Mouse (Mus musculus) layer of hippocampus, postnatal 10 days (tissue): ENCODE results near the gene Mt4. TPM values are rescaled to one million over a fixed set of nuclear protein-coding genes. Genes with fewer than 3 reads are reported as not detected.

Experiments used
- DNase-seq, 2 experiments: peaks; one replicate each; pipeline ENCODE4 v3.0.0; 2021; ENCODE audit warnings: low spot score in 2 of 2
- total RNA-seq, 2 experiments: library from RNA; stranded (reverse); gene quantifications; 2 replicates each; pipeline ENCODE4 v1.2.3; 2021

Gene Mt4
- total RNA-seq, 2 experiments from 2014 or later, result not detected

DNA sequence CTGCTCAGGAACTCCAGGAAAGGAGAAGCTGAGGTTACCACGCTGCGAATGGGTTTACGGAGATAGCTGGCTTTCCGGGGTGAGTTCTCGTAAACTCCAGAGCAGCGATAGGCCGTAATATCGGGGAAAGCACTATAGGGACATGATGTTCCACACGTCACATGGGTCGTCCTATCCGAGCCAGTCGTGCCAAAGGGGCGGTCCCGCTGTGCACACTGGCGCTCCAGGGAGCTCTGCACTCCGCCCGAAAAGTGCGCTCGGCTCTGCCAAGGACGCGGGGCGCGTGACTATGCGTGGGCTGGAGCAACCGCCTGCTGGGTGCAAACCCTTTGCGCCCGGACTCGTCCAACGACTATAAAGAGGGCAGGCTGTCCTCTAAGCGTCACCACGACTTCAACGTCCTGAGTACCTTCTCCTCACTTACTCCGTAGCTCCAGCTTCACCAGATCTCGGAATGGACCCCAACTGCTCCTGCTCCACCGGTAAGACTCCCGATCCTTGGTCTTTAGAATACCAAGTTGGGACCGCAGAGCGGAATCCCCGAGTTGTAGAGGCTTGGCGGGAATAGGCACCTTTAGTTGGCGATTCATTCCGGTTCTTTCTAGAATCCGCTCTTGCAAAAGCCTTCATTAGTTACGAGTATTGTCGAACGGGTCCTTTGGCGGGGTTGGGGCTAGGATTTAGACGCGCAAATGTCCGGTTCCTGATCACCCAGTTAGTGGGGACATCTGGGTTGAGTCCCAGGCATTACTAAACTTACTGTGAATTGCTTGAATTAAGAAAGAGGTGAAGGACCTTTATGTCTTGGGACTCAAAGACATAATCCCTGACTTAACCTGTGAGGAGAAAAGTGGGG is 42.1 kb downstream of the Mt4 start, which contains the start of gene Mt1:
TSS of gene Mt1 (plus strand) at position 226 of the 856 bp plus-strand sequence.
- peak; percentile 89 to 90 for DNase-seq

DNA sequence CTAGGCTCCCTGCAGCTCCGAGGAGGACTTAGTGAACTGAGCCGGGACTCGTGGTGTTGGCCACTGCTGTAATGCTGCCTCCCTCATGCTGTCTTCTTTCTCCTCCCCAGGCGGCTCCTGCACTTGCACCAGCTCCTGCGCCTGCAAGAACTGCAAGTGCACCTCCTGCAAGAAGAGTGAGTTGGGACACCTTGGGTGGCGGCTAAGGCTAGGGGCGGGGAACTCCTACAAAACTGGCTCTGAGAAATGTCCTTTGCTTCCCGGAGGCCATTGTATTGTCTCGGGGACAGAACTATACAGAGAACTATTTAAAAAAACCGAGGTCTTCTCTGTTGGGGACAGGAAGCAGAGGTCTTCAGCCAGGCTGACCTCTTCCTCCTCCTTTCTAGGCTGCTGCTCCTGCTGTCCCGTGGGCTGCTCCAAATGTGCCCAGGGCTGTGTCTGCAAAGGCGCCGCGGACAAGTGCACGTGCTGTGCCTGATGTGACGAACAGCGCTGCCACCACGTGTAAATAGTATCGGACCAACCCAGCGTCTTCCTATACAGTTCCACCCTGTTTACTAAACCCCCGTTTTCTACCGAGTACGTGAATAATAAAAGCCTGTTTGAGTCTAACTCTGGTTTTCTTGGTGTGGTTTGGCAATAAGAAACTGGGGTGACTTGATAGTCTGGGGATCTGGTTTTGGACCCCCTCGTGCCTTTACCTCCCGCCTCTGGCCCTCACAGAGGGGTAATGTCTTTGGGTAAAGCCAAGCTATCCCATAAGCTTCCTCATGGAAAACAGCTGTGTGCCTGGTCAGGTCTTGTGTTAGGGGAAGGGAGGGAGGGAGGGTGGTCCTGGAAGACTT is 42.9 kb downstream of the Mt4 start:
- no peak for DNase-seq

DNA sequence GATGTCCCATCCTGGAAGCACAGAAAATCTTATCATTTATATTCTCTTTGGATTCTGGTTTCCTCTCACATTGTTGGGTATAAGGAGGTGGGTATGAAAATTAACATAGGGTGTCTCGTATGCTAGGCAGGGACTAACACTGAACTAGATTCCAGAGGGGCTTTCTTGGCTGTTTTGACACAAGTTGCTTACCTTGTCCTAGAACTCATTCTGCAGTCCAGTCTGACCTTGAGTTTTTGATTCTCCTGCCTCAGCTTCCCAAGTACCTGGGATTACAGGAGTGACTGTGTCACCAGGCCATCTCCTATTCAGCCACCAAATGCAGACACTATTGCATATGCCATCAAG is 43.5 kb downstream of the Mt4 start:
- DNase-seq, result no peak

DNA sequence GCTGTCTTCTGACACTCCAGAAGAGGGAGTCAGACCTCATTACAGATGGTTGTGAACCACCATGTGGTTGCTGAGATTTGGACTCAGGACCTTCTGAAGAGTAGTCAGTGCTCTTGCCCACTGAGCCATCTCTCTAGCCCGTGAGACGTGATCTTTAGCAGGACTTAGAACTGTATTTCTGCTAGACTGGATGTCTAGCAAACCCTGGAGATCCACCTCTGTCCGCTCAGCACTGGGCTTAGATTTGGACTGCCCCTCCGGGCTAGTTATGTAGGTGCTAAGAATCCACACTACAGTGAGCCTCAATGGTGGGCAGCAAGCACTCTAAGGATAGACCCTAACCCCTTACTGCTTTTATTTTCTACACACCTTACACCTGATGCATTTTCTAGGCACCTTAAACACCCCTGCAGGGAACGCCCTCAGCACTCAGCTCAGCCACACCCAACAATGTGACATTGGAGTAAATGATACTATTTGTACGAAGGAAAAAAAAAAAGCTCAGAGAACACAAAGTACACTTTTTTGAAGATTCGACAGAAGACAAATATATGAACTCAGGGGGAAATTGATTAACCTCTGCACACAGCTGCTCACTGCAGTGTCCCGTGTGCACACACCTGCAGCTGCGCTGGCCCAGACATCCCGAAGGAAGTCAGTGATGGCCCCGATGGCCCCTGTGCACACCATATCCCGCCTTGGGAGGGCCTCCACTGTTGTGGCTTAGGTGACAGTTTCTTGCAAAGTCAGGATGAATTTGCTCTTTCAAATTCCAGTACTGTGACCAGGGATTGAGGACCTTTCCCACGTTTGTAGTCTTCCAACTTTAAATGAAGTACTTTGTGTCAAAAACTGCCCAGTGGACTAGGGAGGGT is 45.3 kb downstream of the Mt4 start:
- DNase-seq, result no peak

DNA sequence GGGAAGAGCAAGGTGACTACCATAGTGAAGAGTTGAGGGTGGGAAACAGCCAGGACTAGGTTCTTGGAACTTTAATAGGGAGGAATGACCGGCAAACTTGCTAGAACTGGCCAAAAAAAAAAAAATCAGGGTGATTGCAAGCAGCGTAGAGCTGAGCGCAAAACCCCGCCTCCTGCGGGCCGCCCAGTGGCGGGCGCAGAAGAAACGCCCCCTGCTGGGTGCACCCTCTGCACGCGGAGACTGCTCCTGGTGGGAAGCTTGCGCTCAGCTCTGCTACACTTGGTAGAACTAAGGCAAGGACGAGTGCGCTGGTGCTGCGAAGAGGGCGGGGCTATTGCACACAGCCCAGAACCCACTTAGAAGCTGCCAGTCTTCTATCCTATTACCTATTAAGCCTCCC is 46.1 kb downstream of the Mt4 start:
- peak; percentile 73 to 77 for DNase-seq

DNA sequence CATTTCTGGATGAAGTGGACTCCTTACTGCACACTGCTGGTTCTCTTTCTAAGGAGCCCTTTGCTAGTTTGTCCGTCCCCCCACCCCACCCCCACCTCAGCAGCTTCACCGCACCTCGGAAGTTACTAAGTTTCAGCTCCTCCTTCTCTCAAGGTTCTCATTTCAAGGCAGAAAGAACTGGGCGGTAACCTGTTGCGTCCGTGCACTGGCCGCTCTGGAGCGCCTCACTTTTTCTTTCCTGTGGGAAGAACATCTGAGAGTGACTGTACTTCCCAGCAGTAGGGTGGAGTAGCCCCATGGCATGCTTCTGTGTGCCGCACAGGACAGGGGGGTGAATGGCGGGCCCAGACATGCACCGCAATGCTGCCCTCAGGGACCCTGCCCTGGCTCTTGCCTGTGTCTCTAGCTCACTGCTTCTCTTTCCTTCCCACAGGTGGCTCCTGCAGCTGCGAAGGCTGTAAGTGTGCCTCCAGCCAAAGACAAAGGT is 47.4 kb downstream of the Mt4 start:
- no peak for DNase-seq

DNA sequence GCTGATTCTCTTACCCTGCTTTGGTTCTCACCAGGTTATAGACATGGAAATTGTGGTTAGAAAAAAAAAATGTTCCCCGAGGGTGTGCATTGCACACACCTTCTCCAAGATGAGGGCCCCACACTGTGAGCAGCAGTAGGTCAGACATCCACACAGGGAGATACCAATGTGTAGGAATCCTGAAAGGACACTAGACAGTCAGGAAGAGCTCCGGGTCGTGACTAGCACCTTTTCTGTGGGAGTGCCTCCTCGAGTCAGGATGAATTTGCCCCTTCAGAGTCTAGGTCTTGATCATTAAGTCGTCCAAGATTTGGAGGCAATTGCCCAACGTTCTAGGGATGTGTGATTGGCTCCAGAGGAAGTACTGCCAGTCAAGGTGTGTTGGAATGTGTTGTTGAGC is 48.8 kb downstream of the Mt4 start:
- no peak for DNase-seq

DNA sequence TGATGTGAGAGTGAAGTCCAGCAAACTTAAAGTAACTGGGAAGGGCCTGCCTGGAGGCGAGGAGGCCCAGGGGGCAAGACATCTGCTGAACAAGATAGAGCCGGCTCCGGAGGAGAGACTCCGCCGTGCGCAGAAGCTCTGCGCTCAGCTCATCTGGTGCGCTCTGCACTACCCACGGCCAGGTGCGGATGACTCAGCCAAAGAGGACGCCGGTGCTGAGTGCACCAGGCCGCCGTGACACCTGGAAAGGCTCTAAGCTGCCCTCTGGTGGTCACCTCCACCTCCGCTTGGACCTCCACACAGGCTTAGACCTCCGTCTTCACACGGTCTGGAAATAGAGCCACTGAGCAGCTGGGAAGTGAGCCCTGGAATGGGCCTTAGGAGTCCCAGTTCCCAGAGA is 49.5 kb downstream of the Mt4 start:
- DNase-seq, result peak; percentile 65 to 67

DNA sequence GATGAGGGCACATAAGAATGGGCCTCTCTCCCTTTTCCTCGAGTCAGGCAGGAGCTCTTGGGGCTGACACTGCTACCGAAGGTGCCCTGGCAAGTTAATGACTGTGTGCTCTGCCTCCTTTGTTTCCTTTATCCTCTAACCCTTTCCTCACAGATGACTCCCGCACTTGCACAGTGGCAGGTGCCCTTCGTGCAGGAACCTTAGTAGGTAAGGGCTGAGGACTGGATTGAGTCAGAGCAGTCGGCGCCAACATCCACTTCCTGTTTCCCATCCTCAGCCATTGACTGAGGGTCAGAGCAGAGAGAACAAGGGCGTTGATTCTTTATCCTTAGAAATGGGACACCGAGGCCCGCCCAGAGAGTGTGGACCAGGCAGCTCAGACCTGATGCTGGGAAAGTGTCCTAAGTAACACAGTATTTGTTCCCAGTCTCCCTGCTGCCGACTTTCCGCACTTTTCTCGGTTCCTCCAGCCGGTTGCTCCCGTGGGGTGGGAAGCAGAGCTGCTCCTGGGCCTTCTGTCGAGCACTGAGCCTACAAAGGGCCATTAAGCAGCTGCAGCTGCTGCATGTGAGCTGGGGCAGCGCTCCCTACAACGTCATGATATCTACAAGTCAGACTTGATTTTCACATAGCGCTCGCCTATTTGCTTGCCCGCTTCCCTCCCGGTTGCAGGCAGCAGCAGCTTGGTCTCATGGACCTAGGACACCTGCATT is 50.4 kb downstream of the Mt4 start:
- DNase-seq, result no peak

Other genes starting within 250 kb of the Mt4 start
- 100 to 1,000 TPM; 140 to 144 TPM for gene Amfr, start 124.4 kb upstream of the Mt4 start, total RNA-seq
- 10 to 100 TPM; 66.6 to 70.0 TPM for gene Nudt21, start 100.2 kb upstream of the Mt4 start, total RNA-seq
- 10 to 100 TPM; 40.2 to 41.9 TPM for gene Ogfod1, start 100.0 kb upstream of the Mt4 start, total RNA-seq
- gene Bbs2, start 38.3 kb upstream of the Mt4 start, total RNA-seq, result 10 to 100 TPM; 16.0 to 18.0 TPM
- gene Mt3, start 15.4 kb downstream of the Mt4 start, total RNA-seq, result 100 to 1,000 TPM; 758 to 903 TPM
- gene Mt2, start 35.5 kb downstream of the Mt4 start, total RNA-seq, result 100 to 1,000 TPM; 187 to 290 TPM
- 100 to 1,000 TPM; 223 to 273 TPM for gene Mt1, start 41.9 kb downstream of the Mt4 start, total RNA-seq
- gene Nup93, start 77.4 kb downstream of the Mt4 start, total RNA-seq, result 10 to 100 TPM; 53.0 to 53.9 TPM
- under 1 TPM; 0.38 to 0.57 TPM for gene Slc12a3, start 192.0 kb downstream of the Mt4 start, total RNA-seq
- gene Herpud1, start 249.2 kb downstream of the Mt4 start, total RNA-seq, result 10 to 100 TPM; 35.5 to 36.2 TPM